Mouse (Mus musculus): ENCODE results near the gene Ikbke. TPM values are rescaled to one million over a fixed set of nuclear protein-coding genes. Genes with fewer than 3 reads are reported as not detected.

The Ikbke gene
- total and polyA plus RNA-seq, 2 experiments from 2014 or later: 0.65 to 1.9 TPM

DNA sequence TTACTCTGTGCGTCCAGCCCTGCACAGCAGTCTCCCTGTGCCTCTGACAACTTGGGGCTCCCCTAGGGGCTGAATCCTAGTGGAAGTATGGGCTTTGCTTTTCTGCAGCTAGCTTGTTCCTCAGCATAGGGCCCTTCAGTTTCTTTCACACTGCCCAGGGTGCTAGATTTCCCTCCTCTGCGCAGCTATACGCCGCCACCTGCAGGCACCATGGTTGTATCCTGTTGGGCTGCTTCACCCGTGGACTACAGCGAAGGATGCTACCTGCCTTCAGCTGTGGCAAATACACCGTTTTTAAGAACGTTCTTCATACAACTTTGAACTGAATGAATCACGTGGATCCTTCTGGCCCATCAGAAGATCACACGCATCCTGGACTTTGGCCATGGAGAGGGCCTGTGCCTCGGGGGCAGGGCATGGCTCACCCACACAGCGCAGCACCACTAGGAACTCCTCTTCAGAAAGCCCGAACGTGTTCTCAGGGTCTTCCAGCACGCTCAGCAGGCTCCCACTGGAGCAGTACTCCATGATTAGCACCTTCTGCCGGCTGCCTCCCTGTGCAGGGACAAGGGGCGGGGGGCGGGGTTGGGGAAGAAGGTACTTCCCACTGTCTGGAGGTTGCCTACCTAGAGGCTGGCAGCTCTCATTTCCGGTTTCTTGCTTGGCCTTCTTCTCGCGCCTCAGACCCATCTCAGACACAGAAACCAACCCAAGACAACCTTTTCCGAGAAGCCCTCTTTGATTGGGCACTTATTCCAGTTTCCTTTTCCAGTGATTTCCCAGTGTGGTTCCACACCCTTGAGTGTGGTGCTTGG is 4.5 kb downstream of the Ikbke start:
- Histone ChIP-seq H3K9ac (no peak overlapping the region), H3K36me3 (ENCODE audit: insufficient read depth) (no peaks in the 10 kb centered on the region), H3K27me3 (ENCODE audit: insufficient read depth, low read length) (no peaks in the 10 kb centered on the region), H3K4me2 (ENCODE audit: low read depth) (no peak overlapping the region), H3K4me3 (ENCODE audit: low read depth, low read length) (no peak overlapping the region), H3K4me1 (ENCODE audit: insufficient read depth) (no peaks in the 10 kb centered on the region), H3K9me3 (ENCODE audit: low read length) (no peaks in the 10 kb centered on the region), H3K27ac (ENCODE audit: low read depth, low read length) (no peak overlapping the region)
- TF ChIP-seq CTCF (IDR thresholded peaks at IDR 0.05; ENCODE audit: low read depth): peak; percentile 29; the same call in 1 of the 2 replicates
- WGBS: 55% methylated on average over 22 of the region's 22 CpGs
- ATAC-seq (no peak), DNase-seq (no peak)

GRCm38 (mm10) chr1:131269797-131270578 is 9.4 kb downstream of the Ikbke start:
- peak; percentile 95 for TF ChIP-seq CTCF (IDR thresholded peaks at IDR 0.05; ENCODE audit: low read depth)
- ATAC-seq: peak; percentile 85
- peak overlapping the region; percentile 27; the same call in 1 of the 2 replicates for H3K4me2 ChIP-seq (ENCODE audit: low read depth)
- no peak overlapping the region for H3K9ac ChIP-seq
- no peaks in the 10 kb centered on the region for H3K4me1 ChIP-seq (ENCODE audit: insufficient read depth)
- H3K27me3 ChIP-seq (ENCODE audit: insufficient read depth, low read length): no peaks in the 10 kb centered on the region; the same call in 1 of the 2 replicates
- DNase-seq: peak; percentile 91
- no peak overlapping the region for H3K4me3 ChIP-seq (ENCODE audit: low read depth, low read length)
- H3K36me3 ChIP-seq (ENCODE audit: insufficient read depth): no peaks in the 10 kb centered on the region
- 30% methylated on average over 22 of the region's 22 CpGs for WGBS
- no peaks in the 10 kb centered on the region for H3K9me3 ChIP-seq (ENCODE audit: low read length)
- H3K27ac ChIP-seq (ENCODE audit: low read depth, low read length): no peak overlapping the region

GRCm38 (mm10) chr1:131268776-131269175 is 10.6 kb downstream of the Ikbke start:
- H3K4me3 ChIP-seq (ENCODE audit: low read depth, low read length): no peak overlapping the region
- ATAC-seq (no peak), DNase-seq (no peak)
- H3K36me3 ChIP-seq (ENCODE audit: insufficient read depth): no peaks in the 10 kb centered on the region
- H3K4me1 ChIP-seq (ENCODE audit: insufficient read depth): no peaks in the 10 kb centered on the region
- WGBS: 86% methylated on average over 10 of the region's 10 CpGs
- H3K9ac ChIP-seq: no peak overlapping the region
- no peaks in the 10 kb centered on the region; the same call in 1 of the 2 replicates for H3K27me3 ChIP-seq (ENCODE audit: insufficient read depth, low read length)
- H3K9me3 ChIP-seq (ENCODE audit: low read length): no peaks in the 10 kb centered on the region
- no peak overlapping the region for H3K4me2 ChIP-seq (ENCODE audit: low read depth)
- TF ChIP-seq CTCF (IDR thresholded peaks at IDR 0.05; ENCODE audit: low read depth): no peak
- no peak overlapping the region for H3K27ac ChIP-seq (ENCODE audit: low read depth, low read length)

- WGBS: 74% methylated on average over 12 of the region's 12 CpGs
Measured at GRCm38 (mm10) chr1:131263905-131264304, 15.5 kb downstream of the Ikbke start.

DNA sequence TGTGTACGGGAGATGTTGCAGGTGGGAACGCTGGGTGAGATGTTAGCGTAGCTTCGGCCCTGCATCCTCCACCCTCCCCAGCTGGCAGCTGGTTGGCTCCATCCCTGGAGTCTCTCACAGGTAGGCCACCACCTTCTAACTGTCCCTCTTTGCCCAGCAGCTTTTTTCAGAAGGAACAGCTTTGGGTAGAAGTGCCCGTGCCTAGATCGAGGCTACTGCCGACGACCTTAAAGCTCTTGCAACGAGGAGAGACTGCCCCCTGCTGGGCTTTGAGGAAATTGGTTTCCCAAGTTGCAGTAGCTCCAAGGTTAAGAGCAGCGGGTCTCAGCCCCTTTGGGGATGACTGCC is 19.1 kb downstream of the Ikbke start:
- Histone ChIP-seq H3K27ac (ENCODE audit: low read depth, low read length) (no peak overlapping the region), H3K27me3 (ENCODE audit: insufficient read depth, low read length) (no peaks in the 10 kb centered on the region), H3K9ac (no peak overlapping the region), H3K4me3 (ENCODE audit: low read depth, low read length) (no peak overlapping the region), H3K4me2 (ENCODE audit: low read depth) (no peak overlapping the region), H3K4me1 (ENCODE audit: insufficient read depth) (no peaks in the 10 kb centered on the region), H3K36me3 (ENCODE audit: insufficient read depth) (no peaks in the 10 kb centered on the region), H3K9me3 (ENCODE audit: low read length) (no peaks in the 10 kb centered on the region)
- peak; percentile 83 for TF ChIP-seq CTCF (IDR thresholded peaks at IDR 0.05; ENCODE audit: low read depth)
- DNase-seq (peak; percentile 81), ATAC-seq (peak; percentile 26)
- 31% methylated on average over 10 of the region's 10 CpGs for WGBS

More at GRCm38 (mm10) chr1:131263905-131264304, 15.5 kb downstream of the Ikbke start:
- no peak for ATAC-seq
- Histone ChIP-seq H3K9me3 (ENCODE audit: low read length) (no peaks in the 10 kb centered on the region), H3K9ac (no peak overlapping the region), H3K27ac (ENCODE audit: low read depth, low read length) (no peak overlapping the region), H3K27me3 (ENCODE audit: insufficient read depth, low read length) (no peaks in the 10 kb centered on the region), H3K36me3 (ENCODE audit: insufficient read depth) (no peaks in the 10 kb centered on the region), H3K4me3 (ENCODE audit: low read depth, low read length) (no peak overlapping the region), H3K4me1 (ENCODE audit: insufficient read depth) (no peaks in the 10 kb centered on the region), H3K4me2 (ENCODE audit: low read depth) (no peak overlapping the region)
- TF ChIP-seq CTCF (IDR thresholded peaks at IDR 0.05; ENCODE audit: low read depth): no peak
- DNase-seq: no peak

GRCm38 (mm10) chr1:131259632-131260308 is 19.6 kb downstream of the Ikbke start:
- H3K4me2 ChIP-seq (ENCODE audit: low read depth): no peak overlapping the region
- no peaks in the 10 kb centered on the region for H3K9me3 ChIP-seq (ENCODE audit: low read length)
- ATAC-seq (peak; percentile 65), DNase-seq (peak; percentile 31)
- no peak overlapping the region for H3K4me3 ChIP-seq (ENCODE audit: low read depth, low read length)
- no peaks in the 10 kb centered on the region for H3K4me1 ChIP-seq (ENCODE audit: insufficient read depth)
- no peaks in the 10 kb centered on the region for H3K27me3 ChIP-seq (ENCODE audit: insufficient read depth, low read length)
- no peak for TF ChIP-seq CTCF (IDR thresholded peaks at IDR 0.05; ENCODE audit: low read depth)
- 64% methylated on average over 10 of the region's 10 CpGs for WGBS
- H3K9ac ChIP-seq: no peak overlapping the region
- no peaks in the 10 kb centered on the region for H3K36me3 ChIP-seq (ENCODE audit: insufficient read depth)
- H3K27ac ChIP-seq (ENCODE audit: low read depth, low read length): no peak overlapping the region

All from forebrain, postnatal 0 days (tissue).